Mouse (Mus musculus) NIH3T3 (cell line): Measurements from ENCODE around the gene Sult6b2.

Experiments
- DNase-seq: peaks from one replicate; pipeline ENCODE4 v3.0.0-alpha.2; 2012; ENCODE audit warnings: low read depth

Gene Sult6b2

DNA sequence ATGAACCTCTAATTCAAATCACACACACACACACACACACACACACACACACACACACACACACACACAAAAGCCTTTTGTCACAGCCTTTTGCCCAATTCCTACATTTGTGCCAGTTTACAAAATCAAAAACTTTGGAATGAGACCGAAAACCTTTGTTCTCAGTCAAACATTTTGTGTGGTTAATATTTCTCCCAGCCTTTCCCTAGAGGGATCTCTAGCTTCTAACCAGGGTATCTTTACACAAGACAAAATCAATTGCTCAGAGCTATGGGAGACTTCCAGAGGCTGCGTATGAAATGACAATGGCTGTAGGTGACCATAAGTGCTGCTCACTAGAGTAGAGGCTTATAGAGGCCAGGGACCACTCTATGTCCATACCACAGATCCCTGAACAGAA lies 66.1 kb downstream of the Sult6b2 start:
- no peak for DNase-seq

DNA sequence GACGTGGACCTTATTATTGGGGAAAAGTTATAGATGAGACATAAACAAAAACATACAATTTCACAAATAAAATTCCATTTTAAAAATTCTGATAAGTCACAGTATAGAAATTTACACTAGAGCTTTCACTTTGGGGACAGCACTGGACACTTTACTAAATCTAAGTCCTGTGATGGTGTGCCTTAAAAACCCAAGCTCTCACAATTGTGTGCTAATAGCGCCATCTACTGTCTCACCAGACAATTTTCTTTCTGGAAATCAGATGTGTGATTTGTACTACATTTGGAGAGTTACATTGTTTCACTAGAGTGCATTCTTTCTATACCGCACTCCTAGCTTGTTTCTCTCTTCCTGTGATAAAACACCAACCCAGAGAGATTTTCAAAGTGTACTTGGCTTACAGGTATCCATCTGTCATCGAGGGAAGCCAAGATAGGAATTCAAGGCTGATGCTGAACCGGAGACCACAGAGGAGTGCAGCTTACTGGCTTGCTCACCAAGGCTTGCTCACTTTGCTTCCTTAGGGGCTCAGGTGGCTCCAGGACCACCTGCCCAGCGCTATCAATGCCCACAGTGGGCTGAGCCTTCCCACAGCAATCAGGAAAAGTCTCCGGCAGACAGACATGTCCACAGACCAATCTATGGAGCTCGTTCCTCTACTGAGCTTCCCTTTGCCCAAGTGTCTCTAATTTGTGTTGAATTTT lies 68.8 kb downstream of the Sult6b2 start:
- DNase-seq, result peak; percentile 74
